Mouse (Mus musculus) intestine, embryonic 14.5 days (tissue): ENCODE measurements around the gene Acoxl. TPM values are rescaled to one million over a fixed set of nuclear protein-coding genes. Genes with fewer than 3 reads are reported as not detected.

Experiments
- ATAC-seq: fragments of 200-750 bp; cut with Nextera tagmentation; replicated peaks from 2 replicates; pipeline ENCODE4 v1.8.0; 2017; ENCODE audit warnings: low read depth, moderate number of reproducible peaks, moderate TSS enrichment, moderate library complexity; ENCODE audit not compliant: low FRiP score, low TSS enrichment
- DNase-seq: peaks from one replicate; pipeline ENCODE4 v3.0.0-alpha.2; 2018; ENCODE audit warnings: low spot score
- H3K27ac ChIP-seq: fragments of 300-500 bp; sonication (generic); 2 replicates; pipeline ENCODE4 v1.5.1; 2014; ENCODE audit warnings: low read depth, mild to moderate bottlenecking, control low read depth
- H3K27me3 ChIP-seq: fragments of 300-500 bp; sonication (generic); replicated peaks from 2 replicates; pipeline ENCODE4 v1.6.1; 2014; ENCODE audit warnings: low read length, control low read depth; ENCODE audit not compliant: control insufficient read depth, insufficient read depth
- H3K36me3 ChIP-seq: fragments of 300-500 bp; sonication (generic); 2 replicates; pipeline ENCODE4 v1.6.1; 2014; ENCODE audit warnings: low read length, control low read depth; ENCODE audit not compliant: control insufficient read depth, insufficient read depth
- H3K4me1 ChIP-seq: fragments of 300-500 bp; sonication (generic); replicated peaks from 2 replicates; pipeline ENCODE4 v1.6.1; 2014; ENCODE audit warnings: low read length, control low read depth, mixed read lengths; ENCODE audit not compliant: control insufficient read depth, insufficient read depth
- H3K4me2 ChIP-seq: fragments of 300-500 bp; sonication (generic); 2 replicates; pipeline ENCODE4 v1.6.1; 2014; ENCODE audit warnings: low read length
- H3K4me3 ChIP-seq: fragments of 300-500 bp; sonication (generic); 2 replicates; pipeline ENCODE4 v1.5.1; 2014; ENCODE audit warnings: low read depth, low read length, control low read depth, mixed read lengths
- H3K9ac ChIP-seq: fragments of 300-500 bp; sonication (generic); 2 replicates; pipeline ENCODE4 v1.6.1; 2014; ENCODE audit warnings: mild to moderate bottlenecking, low read length
- H3K9me3 ChIP-seq: fragments of 300-500 bp; sonication (generic); 2 replicates; pipeline ENCODE4 v1.6.1; 2016; ENCODE audit warnings: low read length, control low read depth; ENCODE audit not compliant: control insufficient read depth
- WGBS: fragments of 180-500 bp; shearing (Covaris S2); extraction: QIAGEN DNeasy Blood & Tissue Kit; methylation state at CpG from one replicate; pipeline ENCODE4 v1.1.7; 2014; 5-methylcytosine and 5-hydroxymethylcytosine counted together
- polyA plus RNA-seq: library from polyadenylated mRNA; unstranded; fragments of >200 nt; fragmentation: Nextera tagmentation; extraction: Ambion mirVana; gene quantifications from 2 replicates; pipeline ENCODE4 v1.2.1, GENCODE M21; 2014

Acoxl gene
- polyA plus RNA-seq, 1 experiment from 2014 or later: 0.19 TPM

DNA sequence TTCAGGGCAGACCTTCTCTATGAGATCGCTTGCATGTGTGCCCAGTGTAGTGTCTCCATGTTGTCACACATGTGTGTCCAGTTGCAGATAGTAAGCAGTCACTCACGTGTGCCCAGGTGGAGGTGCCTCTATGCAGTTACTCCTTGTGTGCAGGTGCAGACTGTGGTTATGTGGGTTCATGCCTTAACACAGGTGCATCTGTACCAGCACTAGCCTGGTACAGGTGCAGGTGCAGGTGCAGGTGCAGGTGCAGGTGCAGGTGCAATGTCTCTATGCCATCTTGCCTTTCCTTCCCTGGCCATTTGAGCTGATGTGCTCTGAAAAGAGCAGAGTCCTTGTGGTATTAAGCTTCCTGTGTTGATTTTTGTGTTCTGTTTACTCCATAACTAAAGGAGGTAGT is 100.5 kb downstream of the Acoxl start:
- Histone ChIP-seq H3K27ac (no peak overlapping the region), H3K9ac (no peak overlapping the region), H3K27me3 (no peaks in the 10 kb centered on the region), H3K4me1 (no peaks in the 10 kb centered on the region), H3K36me3 (no peaks in the 10 kb centered on the region), H3K4me3 (no peak overlapping the region), H3K4me2 (no peak overlapping the region), H3K9me3 (0 out of 2 replicates have a peak, but pooled peaks cover 3% of the 10 kb centered on the region)
- no peak for ATAC-seq
- 87% methylated on average over 2 of the region's 2 CpGs for WGBS
- DNase-seq: no peak

DNA sequence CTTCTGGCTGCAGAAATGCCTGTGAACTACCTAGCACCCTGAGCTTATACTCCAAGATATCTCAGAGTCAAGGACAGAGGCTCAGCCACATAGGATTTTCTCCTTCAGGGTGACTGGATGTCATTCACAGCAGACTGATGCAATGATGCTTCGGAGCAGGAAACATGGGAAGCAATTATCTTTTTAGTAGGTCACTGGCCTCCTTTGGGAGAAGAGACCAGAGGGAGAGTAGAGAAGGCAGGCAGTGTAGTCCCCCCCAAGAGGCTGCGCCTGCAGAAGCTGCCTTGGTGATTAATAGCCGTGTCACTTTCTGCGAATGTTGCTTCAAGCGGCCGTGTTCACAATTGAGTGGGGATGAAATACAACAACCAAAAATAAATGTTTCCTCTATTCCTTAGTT is 121.9 kb downstream of the Acoxl start:
- Histone ChIP-seq H3K9ac (no peak overlapping the region), H3K9me3 (no peaks in the 10 kb centered on the region), H3K4me3 (no peak overlapping the region), H3K27me3 (no peaks in the 10 kb centered on the region), H3K27ac (no peak overlapping the region), H3K4me2 (0 out of 2 replicates have a peak overlapping the region, but pooled peaks have one; percentile 12), H3K36me3 (no peaks in the 10 kb centered on the region), H3K4me1 (peaks cover 4% of the 10 kb centered on the region; the same call in 1 of the 2 replicates)
- 21% methylated on average over 6 of the region's 6 CpGs for WGBS
- ATAC-seq (no peak), DNase-seq (no peak)

DNA sequence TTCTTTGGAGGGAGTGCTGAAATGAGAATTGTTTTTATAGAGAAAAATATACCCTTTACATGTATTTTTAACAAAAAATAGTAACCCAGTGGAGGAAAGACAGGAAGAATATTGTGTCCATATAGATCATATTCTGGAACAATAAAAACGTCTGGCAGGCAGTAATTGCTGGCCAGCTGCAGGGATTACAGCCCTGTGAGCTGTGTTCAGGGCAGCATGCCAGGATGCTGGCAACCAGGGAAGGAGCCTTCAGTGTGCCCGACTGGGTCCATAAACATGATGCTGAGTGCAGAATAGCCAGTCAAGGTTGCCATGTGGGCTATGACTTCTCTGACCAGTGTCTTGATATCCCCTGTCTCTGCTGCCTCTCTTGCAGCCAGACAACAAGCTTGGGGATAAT is 122.5 kb downstream of the Acoxl start:
- no peaks in the 10 kb centered on the region for H3K9me3 ChIP-seq
- H3K27ac ChIP-seq: no peak overlapping the region
- WGBS: 20% methylated on average over 2 of the region's 2 CpGs
- H3K27me3 ChIP-seq: no peaks in the 10 kb centered on the region
- no peak overlapping the region for H3K9ac ChIP-seq
- H3K4me3 ChIP-seq: no peak overlapping the region
- no peak for ATAC-seq
- peaks cover 4% of the 10 kb centered on the region; the same call in 1 of the 2 replicates for H3K4me1 ChIP-seq
- no peak for DNase-seq
- no peaks in the 10 kb centered on the region for H3K36me3 ChIP-seq
- no peak overlapping the region for H3K4me2 ChIP-seq

DNA sequence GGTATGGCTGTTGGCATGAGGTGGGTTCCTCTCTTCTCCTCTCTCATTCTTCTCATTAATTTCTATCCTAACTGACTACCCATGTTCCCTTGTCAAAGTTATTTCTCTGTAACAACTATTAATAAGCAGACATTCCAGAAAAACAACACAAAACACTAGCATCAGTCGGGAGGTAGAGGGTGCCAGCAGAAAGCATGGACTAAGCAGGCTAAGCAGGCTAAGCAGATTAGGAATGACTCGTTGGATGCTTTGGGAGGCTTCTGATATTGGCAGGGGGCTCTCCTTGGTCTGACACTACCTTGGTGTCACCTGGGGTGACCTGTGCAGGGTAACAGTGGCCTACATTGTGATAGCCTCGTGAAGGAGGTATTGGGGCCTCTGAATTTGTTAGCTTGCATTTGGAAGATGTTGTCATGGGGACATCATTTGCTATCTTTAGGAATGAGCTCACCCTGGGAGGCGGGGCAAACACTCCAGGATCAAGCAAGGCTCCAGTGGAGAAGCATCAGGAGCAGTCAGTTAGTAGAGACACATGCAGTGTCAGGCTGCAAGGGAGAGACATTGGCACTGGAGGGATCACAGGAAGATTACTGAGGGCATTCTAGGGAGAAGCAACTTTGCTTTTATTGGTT is 123.2 kb downstream of the Acoxl start:
- Histone ChIP-seq H3K27ac (no peak overlapping the region), H3K4me3 (no peak overlapping the region), H3K9ac (no peak overlapping the region), H3K9me3 (no peaks in the 10 kb centered on the region), H3K36me3 (no peaks in the 10 kb centered on the region), H3K27me3 (no peaks in the 10 kb centered on the region), H3K4me2 (no peak overlapping the region), H3K4me1 (peaks cover 4% of the 10 kb centered on the region; the same call in 1 of the 2 replicates)
- ATAC-seq (no peak), DNase-seq (no peak)
- 58% methylated on average over 4 of the region's 4 CpGs for WGBS

DNA sequence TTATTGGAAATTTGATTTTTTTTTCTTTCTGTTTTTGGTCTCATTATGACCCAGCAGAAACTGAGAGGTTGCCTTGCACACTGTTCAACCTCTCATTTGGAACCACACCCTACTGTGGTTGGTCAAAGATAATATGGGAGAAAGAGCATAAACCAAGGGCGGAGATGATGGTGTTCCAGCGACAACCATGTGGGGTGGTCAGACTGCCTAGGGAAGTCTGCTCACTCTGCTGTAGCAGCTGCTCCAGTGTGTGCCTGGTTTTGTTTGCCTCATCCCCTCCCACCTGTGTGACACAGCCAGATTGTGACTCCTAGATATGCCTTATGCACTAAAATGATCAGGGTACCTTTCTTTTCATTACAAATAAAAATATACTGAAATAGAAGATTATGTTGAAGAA is 130.3 kb downstream of the Acoxl start:
- Histone ChIP-seq H3K4me2 (no peak overlapping the region), H3K27me3 (no peaks in the 10 kb centered on the region), H3K9me3 (no peaks in the 10 kb centered on the region), H3K9ac (no peak overlapping the region), H3K4me1 (no peaks in the 10 kb centered on the region), H3K36me3 (no peaks in the 10 kb centered on the region), H3K27ac (no peak overlapping the region), H3K4me3 (no peak overlapping the region)
- WGBS: 80% methylated on average over 2 of the region's 2 CpGs
- ATAC-seq: no peak
- DNase-seq: no peak

DNA sequence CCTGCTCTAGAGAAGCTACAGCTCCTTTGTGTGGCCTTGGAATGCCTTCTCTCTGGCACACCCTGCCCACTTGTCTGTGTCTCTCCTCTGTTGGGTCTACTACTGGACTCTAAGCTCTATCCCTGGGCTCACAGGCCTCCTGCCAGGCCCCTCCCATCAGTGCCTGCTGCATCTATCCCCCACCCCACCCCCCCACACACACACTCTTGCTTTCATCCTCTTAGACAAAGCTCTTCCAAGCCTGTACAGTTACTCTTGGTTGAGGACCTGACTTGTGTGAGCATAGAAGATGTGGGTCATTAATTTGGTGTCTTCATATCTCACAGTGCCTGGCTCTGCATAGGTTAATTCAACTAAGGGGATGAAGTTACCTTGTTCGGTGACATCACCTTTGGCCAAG is 137.6 kb downstream of the Acoxl start:
- H3K4me1 ChIP-seq: no peaks in the 10 kb centered on the region
- H3K9me3 ChIP-seq: no peaks in the 10 kb centered on the region
- no peak overlapping the region for H3K9ac ChIP-seq
- H3K27ac ChIP-seq: no peak overlapping the region
- WGBS: 89% methylated on average over 1 of the region's 1 CpGs
- no peak overlapping the region for H3K4me2 ChIP-seq
- no peaks in the 10 kb centered on the region for H3K36me3 ChIP-seq
- ATAC-seq: no peak
- DNase-seq: peak; percentile 46
- no peaks in the 10 kb centered on the region for H3K27me3 ChIP-seq
- H3K4me3 ChIP-seq: no peak overlapping the region

DNA sequence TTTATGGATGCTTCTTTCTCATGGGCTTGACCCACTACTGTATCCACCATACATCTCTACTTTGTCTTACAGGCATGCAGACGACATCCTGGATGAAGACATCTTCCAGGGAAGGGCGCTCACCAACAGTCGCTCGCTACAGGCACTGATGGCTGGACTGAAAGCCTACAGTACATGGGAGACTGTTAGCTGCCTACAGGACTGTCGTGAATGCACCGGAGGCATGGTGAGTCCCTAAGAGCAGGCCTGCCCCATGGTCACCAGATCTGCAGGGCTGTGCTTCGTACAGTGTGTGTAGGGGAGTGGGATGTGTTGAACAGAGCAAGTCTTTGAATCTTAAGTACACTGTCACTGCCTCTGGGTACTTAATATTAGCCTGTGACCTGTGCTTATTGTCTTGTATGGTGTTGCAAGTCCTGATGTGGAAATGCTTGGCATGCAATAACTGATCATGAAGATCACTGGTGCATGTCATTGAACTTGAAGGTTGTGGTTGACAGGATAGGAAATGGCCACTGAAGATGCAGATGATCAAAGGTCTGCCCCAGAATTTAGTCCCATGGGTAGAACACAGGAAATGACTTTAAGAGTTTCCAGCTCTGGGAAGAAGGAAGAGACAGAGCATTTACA is 140.0 kb downstream of the Acoxl start:
- no peak overlapping the region for H3K4me3 ChIP-seq

DNA sequence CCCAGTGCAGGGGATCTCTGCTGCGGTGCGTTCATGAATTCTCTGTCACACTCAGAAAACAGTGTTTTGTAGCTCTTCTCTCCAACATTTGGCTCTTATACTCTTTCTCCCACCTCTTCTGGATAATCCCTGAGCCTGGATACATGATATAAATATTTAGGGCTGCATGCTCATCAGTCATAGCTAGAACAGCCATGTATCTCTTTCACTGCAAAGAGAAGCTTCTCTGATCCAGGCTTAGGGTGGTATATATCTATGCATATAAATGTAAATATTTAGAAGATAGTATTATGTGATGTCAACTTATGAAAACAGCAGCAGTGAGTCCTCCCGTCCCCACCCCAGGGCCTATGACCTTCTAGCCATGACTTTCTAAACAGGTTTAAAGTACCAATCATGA is 143.9 kb downstream of the Acoxl start:
- no peaks in the 10 kb centered on the region for H3K9me3 ChIP-seq
- 49% methylated on average over 3 of the region's 3 CpGs for WGBS
- ATAC-seq (no peak), DNase-seq (peak; percentile 34)
- H3K27me3 ChIP-seq: no peaks in the 10 kb centered on the region
- H3K27ac ChIP-seq: no peak overlapping the region
- no peak overlapping the region for H3K4me3 ChIP-seq
- H3K4me2 ChIP-seq: no peak overlapping the region
- H3K9ac ChIP-seq: no peak overlapping the region
- H3K4me1 ChIP-seq: no peaks in the 10 kb centered on the region
- no peaks in the 10 kb centered on the region for H3K36me3 ChIP-seq

More for the DNA sequence above, 140.0 kb downstream of the Acoxl start:
- H3K27ac ChIP-seq: no peak overlapping the region
- no peak overlapping the region for H3K4me2 ChIP-seq
- no peak overlapping the region for H3K9ac ChIP-seq
- H3K27me3 ChIP-seq: no peaks in the 10 kb centered on the region
- DNase-seq (peak; percentile 16), ATAC-seq (no peak)
- H3K36me3 ChIP-seq: no peaks in the 10 kb centered on the region
- H3K4me1 ChIP-seq: no peaks in the 10 kb centered on the region
- no peaks in the 10 kb centered on the region for H3K9me3 ChIP-seq
- WGBS: 87% methylated on average over 7 of the region's 7 CpGs

DNA sequence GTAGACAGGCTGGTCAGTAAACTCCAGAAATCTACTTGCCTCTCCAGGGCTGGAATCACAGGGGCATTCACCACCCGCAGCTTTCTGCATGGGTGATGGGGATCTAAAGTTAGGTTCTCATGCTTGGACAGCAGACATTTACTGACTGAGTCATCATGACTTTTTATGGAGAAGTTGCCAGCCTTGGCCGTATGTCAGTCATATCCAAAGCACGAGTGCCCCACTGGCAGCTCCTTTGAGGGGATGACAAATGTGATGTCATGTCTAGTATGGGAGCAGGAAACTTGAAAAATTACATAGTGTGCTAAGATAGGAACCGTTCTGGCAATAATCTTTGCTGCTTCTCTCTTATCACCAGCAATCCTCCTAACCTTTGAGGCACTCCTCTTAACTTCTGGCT is 144.6 kb downstream of the Acoxl start:
- no peaks in the 10 kb centered on the region for H3K4me1 ChIP-seq
- no peaks in the 10 kb centered on the region for H3K36me3 ChIP-seq
- no peaks in the 10 kb centered on the region for H3K27me3 ChIP-seq
- 76% methylated on average over 4 of the region's 4 CpGs for WGBS
- no peak overlapping the region for H3K4me3 ChIP-seq
- no peak overlapping the region for H3K4me2 ChIP-seq
- no peaks in the 10 kb centered on the region for H3K9me3 ChIP-seq
- no peak overlapping the region for H3K27ac ChIP-seq
- H3K9ac ChIP-seq: no peak overlapping the region
- no peak for ATAC-seq
- peak; percentile 52 for DNase-seq
